Mouse (Mus musculus): ENCODE measurements at regions not wholly inside any gene's neighbourhood (a gene's known extent, or its start where the extent isn't known, plus 50 kb on each side); places are given as distances from the start of the nearest gene placed in this dataset.

- TF ChIP-seq CTCF (IDR thresholded peaks at IDR 0.05) = no peak
These were observed 115.3 kb downstream of the Anxa2 start for GRCm38 (mm10) chr9:69568631-69569230.

DNA sequence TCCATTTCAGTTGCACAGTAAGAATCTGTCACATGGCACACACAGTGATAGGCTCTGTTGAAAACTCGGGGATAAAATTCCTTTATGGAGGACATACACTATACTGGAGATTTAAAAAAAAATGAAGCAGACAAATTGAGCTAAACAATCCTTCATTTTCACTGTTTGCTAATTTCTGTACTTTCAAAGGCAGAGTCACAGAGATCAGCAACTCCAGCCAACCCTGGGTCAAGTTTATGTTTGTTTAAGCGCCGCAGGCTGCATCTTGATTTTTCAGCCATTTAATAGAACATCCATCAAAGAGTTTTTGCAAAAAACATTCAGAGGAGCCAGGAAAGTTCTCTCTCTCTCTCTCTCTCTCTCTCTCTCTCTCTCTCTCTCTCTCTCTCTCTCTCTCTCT lies 114.8 kb downstream of the Anxa2 start:
- H3K4me3 ChIP-seq = no peak overlapping the region
- TF ChIP-seq CTCF (IDR thresholded peaks at IDR 0.05) = no peak
- DNase-seq (ENCODE audit: extremely low spot score in 1 of 2, low spot score in 2 of 2) = no peak
- intact Hi-C loops (cut with DNase I) = no loop called here
- no peak overlapping the region for H3K27ac ChIP-seq

More at GRCm38 (mm10) chr9:69568631-69569230, 115.3 kb downstream of the Anxa2 start:
- H3K27ac ChIP-seq = no peak overlapping the region
- intact Hi-C loops (cut with DNase I) = no loop called here
- H3K4me3 ChIP-seq = no peak overlapping the region
- no peak for DNase-seq (ENCODE audit: extremely low spot score in 1 of 2, low spot score in 2 of 2)

GRCm38 (mm10) chr9:69566996-69567395 lies 113.6 kb downstream of the Anxa2 start:
- intact Hi-C loops (cut with DNase I) = no loop called here
- no peak for DNase-seq (ENCODE audit: extremely low spot score in 1 of 2, low spot score in 2 of 2)
- Histone ChIP-seq H3K27ac (no peak overlapping the region), H3K4me3 (no peak overlapping the region)
- no peak for TF ChIP-seq CTCF (IDR thresholded peaks at IDR 0.05)

GRCm38 (mm10) chr9:69543241-69543640 lies 89.8 kb downstream of the Anxa2 start:
- no peak for DNase-seq (ENCODE audit: extremely low spot score in 1 of 2, low spot score in 2 of 2)
- no peak for TF ChIP-seq CTCF (IDR thresholded peaks at IDR 0.05)

More at GRCm38 (mm10) chr9:69543241-69543640, 89.8 kb downstream of the Anxa2 start:
- Histone ChIP-seq H3K4me3 (no peak overlapping the region), H3K27ac (no peak overlapping the region)
- intact Hi-C loops (cut with DNase I) = no loop called here

Measured in left cerebral cortex, adult 2 months (tissue).